Mouse (Mus musculus) lung, postnatal 0 days (tissue): Measurements from ENCODE around the gene Thoc7. TPM values are rescaled to one million over a fixed set of nuclear protein-coding genes. Genes with fewer than 3 reads are reported as not detected.
A peak's percentile ranks its signal among the peaks of the same experiment; 100 is the strongest.

Experiments
- ATAC-seq: fragments of 200-750 bp; cut with Nextera tagmentation; 2 replicates; pipeline ENCODE4 v1.8.0; 2017; ENCODE audit warnings: moderate library complexity
- DNase-seq: peaks from one replicate; pipeline ENCODE4 v3.0.0-alpha.2; 2016; ENCODE audit warnings: low spot score
- H3K27ac ChIP-seq: fragments of 300-500 bp; sonication (generic); 2 replicates; pipeline ENCODE4 v1.5.1; 2014; ENCODE audit warnings: antibody characterized with exemption, mild to moderate bottlenecking, low read length, mixed read lengths
- H3K27me3 ChIP-seq: fragments of 300-500 bp; sonication (generic); replicated peaks from 2 replicates; pipeline ENCODE4 v1.6.1; 2014; ENCODE audit warnings: low read length, mixed read lengths; ENCODE audit not compliant: insufficient read depth
- H3K36me3 ChIP-seq: fragments of 300-500 bp; sonication (generic); 2 replicates; pipeline ENCODE4 v1.6.1; 2014; ENCODE audit warnings: low read length, mixed read lengths; ENCODE audit not compliant: insufficient read depth
- H3K4me1 ChIP-seq: fragments of 300-500 bp; sonication (generic); 2 replicates; pipeline ENCODE4 v1.6.1; 2014; ENCODE audit warnings: antibody characterized with exemption, low read depth, low read length, mixed read lengths; ENCODE audit not compliant: insufficient read depth
- H3K4me2 ChIP-seq: fragments of 300-500 bp; sonication (generic); replicated peaks from 2 replicates; pipeline ENCODE4 v1.6.1; 2014; ENCODE audit warnings: low read depth, mild to moderate bottlenecking, low read length, moderate library complexity, mixed read lengths
- H3K4me3 ChIP-seq: fragments of 300-500 bp; sonication (generic); 2 replicates; pipeline ENCODE4 v1.5.1; 2014; ENCODE audit warnings: low read depth, low read length
- H3K9ac ChIP-seq: fragments of 300-500 bp; sonication (generic); replicated peaks from 2 replicates; pipeline ENCODE4 v1.6.1; 2014; ENCODE audit warnings: low read depth, mild to moderate bottlenecking
- H3K9me3 ChIP-seq: fragments of 300-500 bp; sonication (generic); 2 replicates; pipeline ENCODE4 v1.6.1; 2016; ENCODE audit warnings: low read length, mixed read lengths
- CTCF ChIP-seq: IDR thresholded peaks from 2 replicates; pipeline ENCODE4 v1.5.1; 2016; ENCODE audit warnings: antibody characterized with exemption, mild to moderate bottlenecking
- EP300 ChIP-seq: IDR thresholded peaks from 2 replicates; pipeline ENCODE4 v1.6.1; 2016; ENCODE audit warnings: antibody characterized with exemption, mild to moderate bottlenecking, control low read depth
- WGBS: fragments of 180-500 bp; shearing (Covaris S2); extraction: QIAGEN DNeasy Blood & Tissue Kit; methylation state at CpG from one replicate; pipeline ENCODE4 v1.1.7; 2014; 5-methylcytosine and 5-hydroxymethylcytosine counted together
- polyA plus RNA-seq: library from polyadenylated mRNA; unstranded; fragments of >200 nt; fragmentation: Nextera tagmentation; extraction: Ambion mirVana; gene quantifications from 2 replicates; pipeline ENCODE4 v1.2.1, GENCODE M21; 2015

Gene Thoc7
- polyA plus RNA-seq, 1 experiment from 2014 or later, result 117 TPM

GRCm38 (mm10) chr14:13982174-13982573, 20.5 kb upstream of the Thoc7 start:
- peak; percentile 65 for TF ChIP-seq CTCF
- no peak for TF ChIP-seq EP300
- peak; percentile 63 for DNase-seq
- ATAC-seq, result peak; percentile 77
- no peak overlapping the region for H3K4me3 ChIP-seq
- no peaks in the 10 kb centered on the region for H3K27me3 ChIP-seq
- H3K36me3 ChIP-seq, result no peaks in the 10 kb centered on the region
- H3K27ac ChIP-seq, result no peak overlapping the region
- no peaks in the 10 kb centered on the region; the same call in 1 of the 2 replicates for H3K4me1 ChIP-seq
- H3K4me2 ChIP-seq, result no peak overlapping the region
- H3K9ac ChIP-seq, result no peak overlapping the region
- no peaks in the 10 kb centered on the region for H3K9me3 ChIP-seq
- 40% methylated on average over 2 of the region's 2 CpGs for WGBS

- no peaks in the 10 kb centered on the region for H3K36me3 ChIP-seq
- H3K4me3 ChIP-seq, result no peak overlapping the region
- TF ChIP-seq CTCF, result no peak
- no peak for TF ChIP-seq EP300
- 13% methylated on average over 2 of the region's 2 CpGs for WGBS
- no peak overlapping the region for H3K27ac ChIP-seq
- no peak overlapping the region for H3K4me2 ChIP-seq
- H3K9me3 ChIP-seq, result no peaks in the 10 kb centered on the region
- ATAC-seq (no peak), DNase-seq (peak; percentile 43)
- no peaks in the 10 kb centered on the region; the same call in 1 of the 2 replicates for H3K4me1 ChIP-seq
- no peaks in the 10 kb centered on the region for H3K27me3 ChIP-seq
- H3K9ac ChIP-seq, result no peak overlapping the region
Measured at GRCm38 (mm10) chr14:13981286-13981685, 19.6 kb upstream of the Thoc7 start.

DNA sequence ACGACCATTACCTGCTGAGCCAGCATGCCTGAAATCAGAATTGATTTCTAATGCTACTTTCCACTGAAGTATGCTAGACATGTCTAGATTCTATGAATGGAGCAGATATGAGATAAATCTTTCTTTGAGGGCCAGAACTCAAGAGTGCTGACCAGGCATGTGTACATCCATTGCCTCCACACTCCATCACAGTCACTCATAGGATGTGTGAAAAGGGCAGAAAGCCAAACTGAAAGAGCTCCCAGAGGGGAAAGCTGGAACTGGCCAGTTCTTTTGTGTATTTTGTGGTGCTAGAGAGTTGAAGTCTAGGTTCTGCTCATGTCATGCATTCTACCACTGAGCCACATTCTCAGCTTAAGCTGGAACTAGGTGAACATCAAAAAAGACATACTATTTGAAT, 15.8 kb upstream of the Thoc7 start:
- no peaks in the 10 kb centered on the region for H3K9me3 ChIP-seq
- H3K27ac ChIP-seq, result no peak overlapping the region
- TF ChIP-seq EP300 (no peak), CTCF (no peak; the same call in 1 of the 2 replicates)
- H3K36me3 ChIP-seq, result no peaks in the 10 kb centered on the region
- no peak overlapping the region for H3K9ac ChIP-seq
- H3K27me3 ChIP-seq, result no peaks in the 10 kb centered on the region
- no peak overlapping the region for H3K4me3 ChIP-seq
- ATAC-seq (peak; percentile 64), DNase-seq (peak; percentile 63)
- H3K4me2 ChIP-seq, result no peak overlapping the region
- no peaks in the 10 kb centered on the region; the same call in 1 of the 2 replicates for H3K4me1 ChIP-seq
- 56% methylated on average over 1 of the region's 1 CpGs for WGBS

DNA sequence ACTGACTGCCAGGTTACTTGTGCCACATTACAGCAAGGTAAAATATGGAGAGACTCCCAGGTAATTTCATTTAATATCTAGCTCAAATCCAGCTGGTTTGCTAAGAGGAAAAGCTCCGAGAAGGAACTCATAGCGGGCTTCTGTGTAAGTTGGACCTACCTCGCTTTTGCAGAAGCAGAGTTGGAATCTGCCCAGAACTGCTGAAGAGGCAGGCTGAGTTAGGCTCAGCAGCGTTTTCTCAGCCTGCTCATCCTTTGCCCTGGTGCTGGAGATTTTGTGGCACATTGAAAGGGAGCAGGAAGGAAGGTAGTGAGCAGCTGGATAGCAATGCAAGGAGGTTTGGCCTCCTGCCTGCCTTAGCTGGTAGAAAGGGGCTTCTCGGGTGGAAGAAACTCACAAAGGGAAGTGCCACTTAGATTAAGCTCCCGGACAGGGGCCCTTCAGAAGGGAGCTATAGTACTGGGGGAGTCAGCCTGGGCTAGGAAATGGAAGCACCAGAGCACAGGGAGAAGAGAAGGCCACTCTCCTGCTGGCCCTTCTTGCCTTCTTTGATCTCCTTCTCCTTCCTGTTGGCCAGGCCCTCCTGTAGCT, 10.1 kb upstream of the Thoc7 start:
- no peak for ATAC-seq
- no peak for TF ChIP-seq EP300
- TF ChIP-seq CTCF, result no peak
- Histone ChIP-seq H3K36me3 (no peaks in the 10 kb centered on the region), H3K9ac (no peak overlapping the region), H3K27ac (no peak overlapping the region), H3K27me3 (no peaks in the 10 kb centered on the region), H3K4me1 (no peaks in the 10 kb centered on the region), H3K4me2 (no peak overlapping the region), H3K4me3 (no peak overlapping the region), H3K9me3 (no peaks in the 10 kb centered on the region)
- DNase-seq, result no peak
- WGBS, result 49% methylated on average over 6 of the region's 6 CpGs

- DNase-seq, result no peak
- Histone ChIP-seq H3K36me3 (no peaks in the 10 kb centered on the region), H3K4me3 (no peak overlapping the region), H3K27ac (no peak overlapping the region), H3K9me3 (no peaks in the 10 kb centered on the region), H3K4me2 (no peak overlapping the region), H3K9ac (no peak overlapping the region), H3K27me3 (no peaks in the 10 kb centered on the region), H3K4me1 (no peaks in the 10 kb centered on the region)
- ATAC-seq, result no peak
- no peak for TF ChIP-seq EP300
- WGBS, result 92% methylated on average over 3 of the region's 3 CpGs
Measured at GRCm38 (mm10) chr14:13970513-13970912, 8.9 kb upstream of the Thoc7 start.

DNA sequence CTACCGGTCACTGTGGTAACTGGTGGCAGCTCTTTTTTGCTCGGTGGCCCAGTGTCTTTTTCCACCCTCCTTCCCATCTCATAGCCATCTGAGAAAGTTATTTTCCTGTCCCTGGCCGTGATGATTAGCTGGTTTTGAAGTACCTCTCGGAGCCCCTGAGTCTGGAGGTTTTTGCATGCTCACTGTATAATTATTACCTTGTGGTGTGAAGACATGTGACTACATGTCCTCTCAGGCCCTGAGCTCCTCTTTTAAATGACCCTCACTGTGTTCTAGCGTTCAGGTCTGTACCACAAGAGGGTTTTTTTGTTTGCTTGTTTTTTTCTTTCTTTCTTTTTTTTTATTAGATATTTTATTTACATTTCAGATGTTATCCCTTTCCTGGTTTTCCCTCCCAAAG, 6.8 kb upstream of the Thoc7 start:
- no peaks in the 10 kb centered on the region for H3K4me1 ChIP-seq
- H3K4me3 ChIP-seq, result no peak overlapping the region
- no peak overlapping the region for H3K27ac ChIP-seq
- ATAC-seq, result no peak
- H3K27me3 ChIP-seq, result no peaks in the 10 kb centered on the region
- WGBS, result 68% methylated on average over 5 of the region's 5 CpGs
- no peak overlapping the region for H3K9ac ChIP-seq
- no peaks in the 10 kb centered on the region for H3K36me3 ChIP-seq
- H3K9me3 ChIP-seq, result no peaks in the 10 kb centered on the region
- no peak overlapping the region for H3K4me2 ChIP-seq
- TF ChIP-seq EP300 (no peak), CTCF (no peak)
- DNase-seq, result no peak

- no peaks in the 10 kb centered on the region for H3K4me1 ChIP-seq
- H3K9ac ChIP-seq, result no peak overlapping the region
- 67% methylated on average over 1 of the region's 1 CpGs for WGBS
Measured at GRCm38 (mm10) chr14:13967607-13968006, 6.0 kb upstream of the Thoc7 start.

More at GRCm38 (mm10) chr14:13967607-13968006, 6.0 kb upstream of the Thoc7 start:
- Histone ChIP-seq H3K36me3 (no peaks in the 10 kb centered on the region), H3K4me2 (no peak overlapping the region), H3K27me3 (no peaks in the 10 kb centered on the region), H3K4me3 (no peak overlapping the region), H3K27ac (no peak overlapping the region), H3K9me3 (no peaks in the 10 kb centered on the region)
- DNase-seq (no peak), ATAC-seq (no peak)
- TF ChIP-seq EP300 (no peak), CTCF (0 out of 2 replicates have a peak, but pooled peaks have one; percentile 26)
